Mouse (Mus musculus) 3134 (cell line): ENCODE measurements around the gene Tgfb1.

Source experiments
- DNase-seq: peaks from one replicate; pipeline ENCODE4 v3.0.0-alpha.2; 2011; ENCODE audit warnings: low spot score; ENCODE audit not compliant: insufficient read length; ENCODE audit errors: extremely low read depth

Gene Tgfb1

GRCm38 (mm10) chr7:25674719-25675300 is 12.0 kb upstream of the Tgfb1 start, which contains the start of gene Tmem91:
Gene Tmem91 (minus strand): TSS chr7:25675166.
- no peak for DNase-seq

DNA sequence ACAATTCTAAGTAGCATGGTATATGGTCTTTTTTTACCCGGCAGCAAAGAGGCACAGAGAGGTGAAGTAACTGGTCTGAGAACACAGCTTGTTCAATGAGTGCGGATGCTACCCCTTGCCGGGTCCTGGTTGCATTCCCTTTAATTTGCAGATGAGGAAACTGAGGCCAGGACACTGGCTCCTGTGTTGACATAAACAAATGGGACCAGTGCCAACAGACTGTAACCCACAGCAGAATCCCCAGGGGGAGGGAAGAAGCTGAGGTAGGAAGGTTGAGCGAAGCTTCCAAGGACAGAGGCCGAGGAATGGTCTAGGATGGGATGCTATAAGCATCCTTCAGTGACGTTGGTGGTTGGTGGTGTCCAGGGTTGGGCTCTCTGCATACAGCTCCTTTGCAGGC is 11.4 kb upstream of the Tgfb1 start:
- DNase-seq = no peak

- peak; percentile 70 for DNase-seq
Observed at GRCm38 (mm10) chr7:25676085-25676781, 10.6 kb upstream of the Tgfb1 start.

- no peak for DNase-seq
Observed at GRCm38 (mm10) chr7:25677013-25677412, 9.8 kb upstream of the Tgfb1 start.

- no peak for DNase-seq
Observed at GRCm38 (mm10) chr7:25679971-25680370, 6.8 kb upstream of the Tgfb1 start.

DNA sequence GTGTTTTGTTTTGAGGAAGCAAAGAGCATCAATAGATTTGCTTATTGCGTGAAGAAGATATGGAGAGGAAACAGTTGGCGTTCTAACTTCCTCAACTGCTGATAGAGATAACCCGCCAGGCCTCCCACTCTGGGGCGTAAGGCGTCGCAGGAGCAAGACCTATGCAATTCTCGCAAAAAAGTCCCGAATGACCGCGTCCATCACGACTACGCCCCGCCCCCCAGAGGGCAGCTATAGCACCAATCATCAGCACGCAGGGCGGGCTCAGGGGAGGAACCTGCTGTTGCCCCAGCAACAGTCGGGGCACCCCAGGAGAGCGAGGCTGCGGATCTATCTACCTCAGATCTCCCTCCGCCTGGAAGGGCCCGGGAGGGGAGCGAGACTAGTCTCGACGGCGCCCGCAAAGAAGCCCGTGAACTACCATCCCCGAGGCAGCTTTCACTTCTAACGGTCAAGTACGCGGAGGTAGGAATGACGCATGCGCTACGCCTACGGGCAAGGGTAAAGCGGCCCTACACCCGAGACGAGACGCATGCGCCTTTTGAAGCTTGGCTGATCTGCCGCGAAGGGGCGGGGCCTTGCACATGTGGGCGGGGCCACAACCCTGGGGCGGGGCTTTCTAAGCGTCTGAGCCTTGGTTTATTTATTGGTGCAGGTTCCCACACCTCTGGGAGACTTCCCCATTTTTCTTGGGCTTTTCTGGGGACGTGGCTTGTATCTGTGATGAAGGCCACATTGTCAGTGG is 6.1 kb upstream of the Tgfb1 start, which contains the start of gene B9d2:
B9d2 (plus strand) TSS at position 267 of the 745 bp plus-strand sequence.
- peak; percentile 96 for DNase-seq

GRCm38 (mm10) chr7:25681341-25682231 is 5.2 kb upstream of the Tgfb1 start:
- DNase-seq = no peak

DNA sequence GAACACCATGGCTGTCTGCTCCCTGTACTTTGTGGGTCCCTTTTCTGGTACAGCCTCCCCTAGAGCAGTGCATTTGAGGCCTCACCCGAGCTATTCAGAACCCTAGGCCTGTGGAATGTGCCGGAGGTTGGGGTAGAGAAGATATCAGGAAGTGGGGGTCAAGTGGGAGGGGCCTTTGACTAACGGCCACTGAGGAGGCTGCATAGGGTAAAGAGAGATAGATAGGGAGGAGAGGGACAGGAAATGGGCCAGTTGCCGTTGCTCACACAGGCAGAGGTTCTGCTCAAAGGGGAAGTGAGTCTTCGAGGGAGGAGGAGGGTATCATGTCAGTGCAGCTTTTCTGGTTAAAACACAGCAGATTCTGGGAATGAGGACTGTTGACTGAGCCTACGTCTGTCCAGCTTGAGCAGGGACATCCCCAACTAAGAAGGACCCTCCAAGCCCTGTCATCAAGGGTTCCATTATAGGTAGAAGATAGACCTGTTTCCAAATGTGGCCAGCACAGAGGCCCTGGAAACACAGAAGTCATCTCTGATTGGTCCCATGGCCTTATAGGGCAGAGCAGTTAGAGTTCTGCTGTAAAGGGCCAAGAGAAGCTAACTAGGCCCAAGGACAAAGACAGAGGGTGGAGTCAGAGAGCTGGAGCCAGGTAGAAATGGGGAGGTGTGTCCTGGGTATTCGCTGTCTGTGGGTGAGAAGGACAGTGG is 3.2 kb upstream of the Tgfb1 start:
- no peak for DNase-seq

DNA sequence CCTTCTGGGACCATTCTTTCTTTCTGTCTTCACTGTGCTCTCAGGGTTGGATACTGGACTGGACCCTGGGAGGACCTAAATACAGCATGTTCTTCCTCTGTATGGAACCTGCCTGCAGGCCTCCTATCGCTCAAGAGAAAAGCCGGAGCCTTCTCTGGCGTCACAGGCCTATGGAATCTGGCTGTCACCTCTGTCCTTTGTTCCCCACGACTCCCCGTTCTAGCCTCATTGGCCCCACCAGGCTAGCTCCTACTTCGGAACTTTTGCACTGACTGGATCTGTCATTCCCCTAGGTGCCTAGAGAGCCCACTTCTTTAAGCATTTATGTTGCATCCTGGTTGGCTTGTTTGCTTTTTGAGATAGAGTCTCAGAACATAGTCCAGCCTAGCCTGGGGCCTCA is 2.1 kb upstream of the Tgfb1 start:
- DNase-seq = no peak

GRCm38 (mm10) chr7:25685926-25686470 is 804 bp upstream of the Tgfb1 start:
- no peak for DNase-seq

- DNase-seq = peak; percentile 73
Observed at GRCm38 (mm10) chr7:25687811-25688401, 1.1 kb downstream of the Tgfb1 start.

DNA sequence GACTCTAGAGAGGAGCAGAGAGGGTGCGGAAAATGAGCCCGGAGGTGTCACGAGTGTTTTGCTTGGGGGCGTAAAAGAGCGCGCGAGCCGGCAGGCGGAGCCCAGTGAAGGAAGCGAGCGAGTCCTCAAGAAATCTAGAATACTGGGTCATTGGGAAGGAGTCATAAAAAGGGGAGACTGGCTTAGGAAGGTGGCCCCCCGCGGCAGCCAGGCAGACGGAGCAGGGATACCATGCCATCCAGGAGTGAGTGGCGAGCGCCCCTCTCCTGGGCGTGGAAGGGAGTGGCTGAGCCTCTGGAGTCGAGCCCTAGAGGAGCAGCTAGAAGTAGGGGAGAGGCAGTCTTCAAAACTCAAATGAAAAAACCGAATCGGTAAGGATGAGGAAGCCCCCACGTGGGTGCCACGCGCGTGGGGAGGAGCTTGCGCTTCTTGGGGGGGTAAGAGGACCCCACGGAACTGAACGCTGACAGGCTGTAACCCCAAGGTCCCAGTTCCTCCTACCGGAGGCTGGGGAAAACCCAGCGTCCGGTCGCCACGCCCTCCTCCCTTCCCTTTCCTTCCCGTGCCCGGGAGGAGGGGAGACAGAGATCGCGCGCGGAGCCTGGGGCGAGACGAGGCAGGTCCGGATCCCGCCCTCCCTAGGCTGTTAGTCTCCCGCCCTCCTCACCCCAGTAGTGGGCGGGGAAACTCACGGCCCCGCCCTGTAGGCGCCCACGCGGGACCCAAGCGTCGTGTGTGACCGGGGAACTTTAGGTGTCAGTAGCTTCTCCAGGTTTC is 2.2 kb downstream of the Tgfb1 start:
- DNase-seq = peak; percentile 94

DNA sequence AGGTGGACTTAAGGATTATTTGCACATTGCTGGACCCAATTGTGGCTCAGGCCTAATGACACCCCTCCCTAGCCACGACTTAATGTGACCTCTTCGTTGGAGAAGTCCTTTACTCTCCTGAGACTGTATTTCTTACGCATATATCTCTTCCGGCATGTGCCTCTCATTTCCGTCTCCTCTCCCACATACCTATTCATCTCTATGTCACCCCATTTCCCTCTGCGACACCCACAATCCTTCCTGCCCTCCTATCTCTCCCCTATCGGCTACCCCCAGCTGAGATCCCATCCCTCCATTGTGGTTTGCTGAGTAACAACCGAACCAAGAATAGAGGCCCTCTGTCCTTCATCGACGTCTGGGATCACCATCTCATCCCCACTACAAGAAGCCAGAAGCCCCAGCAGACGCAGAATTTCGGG is 2.8 kb downstream of the Tgfb1 start:
- DNase-seq = no peak

DNA sequence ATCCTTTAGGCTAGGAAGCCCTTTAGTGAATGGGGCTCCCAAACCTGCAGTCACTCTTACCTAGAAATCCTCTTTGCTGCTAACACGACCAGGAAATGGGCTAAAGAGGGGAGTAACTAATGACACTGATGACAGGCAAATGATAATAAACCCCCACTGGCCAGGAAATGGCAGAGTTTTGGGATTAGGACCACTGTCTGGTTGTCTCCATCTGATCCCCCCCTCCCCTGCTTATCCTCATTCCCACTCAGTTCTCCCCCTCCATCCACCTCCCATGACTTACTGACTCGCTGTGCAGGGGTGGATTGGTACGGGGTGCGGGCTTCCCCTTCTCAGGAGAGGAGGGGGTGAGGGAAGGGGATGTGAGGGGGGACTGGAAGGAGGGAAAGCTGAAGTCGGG is 3.2 kb downstream of the Tgfb1 start:
- no peak for DNase-seq

DNA sequence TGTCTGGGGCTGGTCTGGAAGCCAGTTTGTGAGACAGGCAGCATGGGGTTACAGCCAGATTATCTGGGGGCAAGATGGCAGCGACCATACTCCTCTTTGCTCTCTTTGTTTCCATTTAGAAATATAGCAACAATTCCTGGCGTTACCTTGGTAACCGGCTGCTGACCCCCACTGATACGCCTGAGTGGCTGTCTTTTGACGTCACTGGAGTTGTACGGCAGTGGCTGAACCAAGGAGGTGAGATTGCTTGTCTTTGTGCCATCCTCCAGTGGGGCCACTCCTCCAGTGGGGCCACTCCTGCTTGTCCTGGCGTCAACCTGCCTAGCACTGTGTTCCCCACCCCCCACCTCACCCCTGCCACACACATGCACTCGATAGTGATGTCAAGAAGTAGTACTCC is 7.3 kb downstream of the Tgfb1 start:
- DNase-seq = no peak

DNA sequence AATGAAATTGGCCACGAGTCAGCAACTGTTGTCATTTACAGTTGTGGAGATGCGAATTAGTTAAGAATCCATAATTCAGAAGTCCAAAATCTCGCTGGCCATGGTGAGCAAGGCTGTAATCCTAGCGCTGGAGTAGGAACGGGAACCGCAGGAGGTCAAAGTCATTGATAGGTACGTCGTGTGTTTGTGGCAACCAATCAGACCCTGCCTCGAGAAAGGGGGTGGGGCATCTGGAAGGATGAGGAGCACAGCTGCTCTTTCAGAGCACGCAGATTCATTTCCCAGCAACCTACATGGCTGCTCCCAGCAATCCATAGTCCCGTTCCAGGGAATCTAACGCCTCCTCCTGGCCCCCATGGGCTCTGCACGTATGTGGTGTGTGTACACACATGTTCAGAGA is 13.0 kb downstream of the Tgfb1 start:
- DNase-seq = no peak

GRCm38 (mm10) chr7:25700732-25701131 is 13.9 kb downstream of the Tgfb1 start:
- no peak for DNase-seq

DNA sequence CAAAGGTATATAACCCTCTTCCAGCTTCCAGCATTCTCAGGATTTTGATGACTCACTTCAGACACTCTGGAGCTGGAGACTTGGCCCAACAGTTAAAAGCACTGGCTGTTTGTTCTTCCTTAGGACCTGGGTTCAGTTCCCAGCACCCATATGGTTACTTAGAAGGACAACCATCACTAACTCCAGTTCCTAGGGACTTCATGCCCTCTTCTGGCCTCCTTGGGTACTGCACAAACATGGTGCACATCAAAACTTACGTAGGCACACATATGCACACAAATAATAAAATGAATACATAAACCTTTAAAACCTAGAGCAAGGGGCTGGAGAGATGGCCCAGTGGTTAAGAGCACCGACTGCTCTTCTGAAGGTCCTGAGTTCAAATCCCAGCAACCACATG is 15.5 kb downstream of the Tgfb1 start:
- no peak for DNase-seq
